Mouse (Mus musculus): ENCODE data around the gene Gjb5. TPM values are rescaled to one million over a fixed set of nuclear protein-coding genes. Genes with fewer than 3 reads are reported as not detected.

Gjb5 gene
- 0.10 and 0.25 TPM in 2 replicates for polyA plus RNA-seq (2012; rRNA removed)

GRCm38 (mm10) chr4:127358018-127358417 lies at the start of gene Gjb5:
Gene Gjb5 (minus strand): TSS chr4:127358181.

GRCm38 (mm10) chr4:127353951-127354438 lies 4.0 kb downstream of the Gjb5 start, which contains the start of gene Gjb4:
Gene Gjb4 (minus strand): TSS chr4:127354081.

GRCm38 (mm10) chr4:127330181-127331100 lies 27.5 kb downstream of the Gjb5 start, which contains the start of gene Gjb3:
Gene Gjb3 (minus strand): TSS chr4:127330844.

GRCm38 (mm10) chr4:127313861-127314260 lies 44.1 kb downstream of the Gjb5 start, which contains the start of gene Gja4:
Gene Gja4 (minus strand): TSS chr4:127314039.

Other genes starting within 250 kb of the Gjb5 start
- gene Tmem35b, start 234.5 kb downstream of the Gjb5 start, polyA plus RNA-seq (2012; rRNA removed) = 18.7 and 19.1 TPM in 2 replicates
- gene Dlgap3, start 189.0 kb downstream of the Gjb5 start, polyA plus RNA-seq (2012; rRNA removed) = 21.6 and 24.1 TPM in 2 replicates
- 31.1 and 31.6 TPM in 2 replicates for gene Smim12, start 114.4 kb downstream of the Gjb5 start, polyA plus RNA-seq (2012; rRNA removed)
- gene Gja4, start 44.1 kb downstream of the Gjb5 start, polyA plus RNA-seq (2012; rRNA removed) = 23.2 and 24.1 TPM in 2 replicates
- 0.07 and 0.73 TPM in 2 replicates for gene Gjb3, start 27.3 kb downstream of the Gjb5 start, polyA plus RNA-seq (2012; rRNA removed)
- gene Gjb4, start 4.1 kb downstream of the Gjb5 start, polyA plus RNA-seq (2012; rRNA removed) = 0.07 and 0.23 TPM in 2 replicates

Measured in central nervous system, embryonic 14 days (tissue).